Mouse (Mus musculus) midbrain, embryonic 15.5 days (tissue): ENCODE data around the gene Wdr48. TPM values are rescaled to one million over a fixed set of nuclear protein-coding genes. Genes with fewer than 3 reads are reported as not detected.
A peak's percentile ranks its signal among the peaks of the same experiment; 100 is the strongest.

Experiments
- ATAC-seq: fragments of 200-750 bp; cut with Nextera tagmentation; replicated peaks from 2 replicates; pipeline ENCODE4 v1.8.0; 2017; ENCODE audit warnings: moderate TSS enrichment
- H3K27ac ChIP-seq: fragments of 300-500 bp; sonication (generic); 2 replicates; pipeline ENCODE4 v1.5.1; 2015; ENCODE audit warnings: mild to moderate bottlenecking, inconsistent platforms
- H3K27me3 ChIP-seq: fragments of 300-500 bp; sonication (generic); replicated peaks from 2 replicates; pipeline ENCODE4 v1.6.1; 2015; ENCODE audit warnings: inconsistent platforms
- H3K36me3 ChIP-seq: fragments of 300-500 bp; sonication (generic); replicated peaks from 2 replicates; pipeline ENCODE4 v1.6.1; 2015; ENCODE audit warnings: inconsistent platforms
- H3K4me1 ChIP-seq: fragments of 300-500 bp; sonication (generic); 2 replicates; pipeline ENCODE4 v1.6.1; 2015; ENCODE audit warnings: inconsistent platforms
- H3K4me2 ChIP-seq: fragments of 300-500 bp; sonication (generic); 2 replicates; pipeline ENCODE4 v1.6.1; 2015; ENCODE audit warnings: inconsistent platforms, mild to moderate bottlenecking, moderate library complexity
- H3K4me3 ChIP-seq: fragments of 300-500 bp; sonication (generic); 2 replicates; pipeline ENCODE4 v1.5.1; 2015; ENCODE audit warnings: mild to moderate bottlenecking, inconsistent platforms
- H3K9ac ChIP-seq: fragments of 300-500 bp; sonication (generic); 2 replicates; pipeline ENCODE4 v1.6.1; 2015; ENCODE audit warnings: mild to moderate bottlenecking, inconsistent platforms
- H3K9me3 ChIP-seq: fragments of 300-500 bp; sonication (generic); 2 replicates; pipeline ENCODE4 v1.6.1; 2016; ENCODE audit warnings: inconsistent platforms
- WGBS: fragments of 180-500 bp; shearing (Covaris S2); methylation state at CpG from one replicate; pipeline ENCODE4 v1.1.7; 2015; ENCODE audit warnings: mixed read lengths; 5-methylcytosine and 5-hydroxymethylcytosine counted together
- polyA plus RNA-seq: library from polyadenylated mRNA; unstranded; fragments of >200 nt; fragmentation: Nextera tagmentation; extraction: Ambion mirVana; gene quantifications from 2 replicates; pipeline ENCODE4 v1.2.1, GENCODE M21; 2015

Gene Wdr48
- polyA plus RNA-seq, 1 experiment from 2014 or later: 72.0 TPM

DNA sequence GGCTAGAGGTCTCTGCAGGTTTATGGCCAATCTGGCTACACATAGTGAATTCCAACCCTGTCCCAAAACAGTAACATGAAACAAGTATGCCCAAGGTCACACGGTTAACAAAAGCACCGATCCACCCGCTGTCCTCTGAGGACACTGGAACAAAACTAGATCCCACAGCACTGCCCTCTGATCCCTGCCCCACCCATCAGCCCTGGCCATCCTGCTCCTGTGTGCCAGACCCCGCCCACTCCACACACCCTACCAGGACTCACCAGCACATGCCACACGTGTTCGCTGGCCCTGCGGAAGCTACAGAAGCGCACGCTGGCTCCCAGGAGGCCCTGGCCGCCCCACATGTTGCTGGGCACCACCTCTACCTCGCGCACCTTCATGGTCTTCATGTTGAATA is 37.7 kb downstream of the Wdr48 start:
- WGBS: 87% methylated on average over 12 of the region's 12 CpGs
- no peak for ATAC-seq
- H3K27me3 ChIP-seq: no peaks in the 10 kb centered on the region
- peaks cover 7% of the 10 kb centered on the region; the same call in 1 of the 2 replicates for H3K36me3 ChIP-seq
- H3K4me3 ChIP-seq: no peak overlapping the region
- no peak overlapping the region for H3K4me2 ChIP-seq
- H3K4me1 ChIP-seq: peaks cover 10% of the 10 kb centered on the region
- no peak overlapping the region for H3K9ac ChIP-seq
- H3K27ac ChIP-seq: no peak overlapping the region
- no peaks in the 10 kb centered on the region for H3K9me3 ChIP-seq

DNA sequence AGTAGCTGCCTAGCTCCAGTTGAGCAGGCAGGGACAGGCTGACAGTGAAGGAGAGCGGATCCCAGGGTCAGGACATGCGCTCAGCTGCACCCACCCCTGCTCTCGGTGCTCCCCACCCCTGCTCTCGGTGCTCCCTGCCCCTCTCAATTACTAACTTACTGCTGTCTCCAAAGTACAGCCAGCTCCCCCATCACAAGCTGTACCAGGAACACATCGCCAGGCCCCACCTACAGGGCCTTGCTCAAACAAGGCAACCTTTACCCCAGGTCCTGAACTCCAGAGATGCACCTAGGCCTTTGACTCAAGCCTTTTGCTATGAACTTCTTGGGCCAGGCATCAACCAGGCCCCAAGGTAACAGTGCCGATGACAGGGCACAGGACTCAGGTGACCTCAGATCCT is 39.0 kb downstream of the Wdr48 start:
- peaks cover 15% of the 10 kb centered on the region for H3K4me1 ChIP-seq
- H3K36me3 ChIP-seq: no peaks in the 10 kb centered on the region
- no peak overlapping the region for H3K27ac ChIP-seq
- H3K4me2 ChIP-seq: no peak overlapping the region
- H3K9me3 ChIP-seq: no peaks in the 10 kb centered on the region
- ATAC-seq: no peak
- WGBS: 94% methylated on average over 6 of the region's 6 CpGs
- no peak overlapping the region for H3K9ac ChIP-seq
- H3K27me3 ChIP-seq: no peaks in the 10 kb centered on the region
- H3K4me3 ChIP-seq: no peak overlapping the region

DNA sequence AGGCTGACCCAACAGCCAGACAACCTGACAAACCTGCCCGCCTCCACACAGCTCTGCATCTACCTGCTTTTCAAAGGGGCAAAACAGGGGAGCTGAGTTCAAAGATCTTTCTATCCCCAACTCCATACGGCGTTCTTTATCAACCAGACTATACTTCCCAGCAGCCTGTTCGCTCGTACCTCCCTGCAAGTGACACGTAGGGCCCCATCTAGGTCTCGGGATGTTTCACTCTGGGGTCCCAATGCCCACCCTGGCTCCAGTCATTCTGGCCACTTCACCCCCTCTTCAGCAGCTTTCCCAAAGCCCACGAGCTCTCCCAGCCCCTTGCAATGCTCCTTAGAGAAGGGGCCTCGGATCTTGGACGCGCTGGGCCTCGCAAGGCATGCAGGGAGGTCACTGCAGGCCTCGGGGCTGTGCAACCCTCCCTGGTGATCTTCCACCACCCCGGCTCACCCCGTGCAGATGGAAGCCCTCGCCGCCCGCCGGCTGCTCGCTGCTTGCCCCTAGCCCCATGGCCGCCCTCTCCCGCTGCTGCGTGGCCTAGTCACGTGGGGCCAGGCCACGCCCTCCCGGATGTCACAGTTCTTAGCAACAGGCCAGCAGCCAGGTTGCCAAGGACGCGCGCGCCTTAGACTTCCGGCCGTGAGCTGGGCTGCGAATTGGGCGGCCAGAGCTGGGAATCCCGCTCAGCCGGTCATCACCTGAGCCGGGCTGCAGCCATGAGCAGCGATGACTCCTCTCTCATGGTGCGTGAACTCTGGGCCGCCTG is 42.5 kb downstream of the Wdr48 start, which contains the start of the genes Gorasp1 and Ttc21a:
Gorasp1 (minus strand) TSS at position 561 of the 769 bp plus-strand sequence.
Ttc21a (plus strand) TSS at position 602 of the 769 bp plus-strand sequence.
- H3K36me3 ChIP-seq: no peaks in the 10 kb centered on the region
- H3K4me1 ChIP-seq: peaks cover 15% of the 10 kb centered on the region
- H3K4me3 ChIP-seq: peak within 1 kb of the TSS; percentile 86
- H3K9me3 ChIP-seq: no peaks in the 10 kb centered on the region
- ATAC-seq: peak; percentile 97
- H3K4me2 ChIP-seq: peak within 1 kb of the TSS; percentile 90
- no peaks in the 10 kb centered on the region for H3K27me3 ChIP-seq
- peak within 1 kb of the TSS; percentile 80 for H3K27ac ChIP-seq
- WGBS: 3% methylated on average over 40 of the region's 40 CpGs
- peak within 1 kb of the TSS; percentile 93 for H3K9ac ChIP-seq

DNA sequence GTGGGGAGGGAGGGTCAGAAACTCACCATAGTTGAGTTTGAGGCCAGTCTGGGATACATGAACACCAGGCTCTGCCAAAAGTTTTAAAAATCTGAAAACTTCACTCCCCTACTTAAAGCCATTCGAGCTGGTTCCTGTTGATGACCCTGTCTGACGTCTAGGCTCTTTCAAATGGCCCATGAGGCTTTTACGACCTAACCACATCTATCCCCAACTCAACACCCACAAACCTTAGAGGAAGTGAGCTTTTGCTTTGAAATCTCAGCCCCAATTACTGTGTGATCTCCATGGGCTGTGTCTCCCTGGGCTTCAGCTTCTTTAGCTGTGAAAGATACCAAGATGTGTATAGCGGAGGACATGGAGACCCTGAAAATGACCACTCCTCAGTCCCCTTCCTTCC is 43.8 kb downstream of the Wdr48 start:
- no peak overlapping the region for H3K4me3 ChIP-seq
- no peak overlapping the region; the same call in 1 of the 2 replicates for H3K4me2 ChIP-seq
- no peak overlapping the region for H3K27ac ChIP-seq
- no peaks in the 10 kb centered on the region for H3K36me3 ChIP-seq
- H3K4me1 ChIP-seq: peaks cover 15% of the 10 kb centered on the region
- 83% methylated on average over 4 of the region's 4 CpGs for WGBS
- no peak overlapping the region for H3K9ac ChIP-seq
- no peaks in the 10 kb centered on the region for H3K9me3 ChIP-seq
- no peaks in the 10 kb centered on the region for H3K27me3 ChIP-seq
- ATAC-seq: no peak

DNA sequence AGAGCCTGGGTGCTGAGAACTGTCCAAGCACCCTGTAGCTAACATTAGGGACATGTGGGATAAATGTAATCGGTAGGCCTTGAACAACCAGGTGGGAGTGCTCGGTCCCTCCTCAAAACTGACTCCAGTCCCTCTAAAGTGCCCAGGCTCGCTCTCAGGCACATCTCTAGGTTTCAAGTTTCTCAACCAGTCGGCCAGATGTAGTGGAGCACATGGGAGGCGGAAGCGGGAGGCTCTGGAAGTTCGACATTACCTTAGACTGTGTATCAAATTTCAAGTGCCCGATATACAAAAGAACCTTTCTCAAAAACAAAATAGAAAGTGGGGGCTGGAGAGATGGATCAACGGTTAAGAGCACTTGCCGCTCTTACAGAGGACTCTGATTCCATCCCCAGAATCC is 45.0 kb downstream of the Wdr48 start:
- no peaks in the 10 kb centered on the region for H3K27me3 ChIP-seq
- H3K27ac ChIP-seq: no peak overlapping the region
- no peak overlapping the region for H3K4me3 ChIP-seq
- H3K36me3 ChIP-seq: no peaks in the 10 kb centered on the region
- H3K4me2 ChIP-seq: no peak overlapping the region
- peaks cover 15% of the 10 kb centered on the region for H3K4me1 ChIP-seq
- H3K9ac ChIP-seq: no peak overlapping the region
- no peaks in the 10 kb centered on the region for H3K9me3 ChIP-seq
- ATAC-seq: no peak
- WGBS: 76% methylated on average over 10 of the region's 10 CpGs

DNA sequence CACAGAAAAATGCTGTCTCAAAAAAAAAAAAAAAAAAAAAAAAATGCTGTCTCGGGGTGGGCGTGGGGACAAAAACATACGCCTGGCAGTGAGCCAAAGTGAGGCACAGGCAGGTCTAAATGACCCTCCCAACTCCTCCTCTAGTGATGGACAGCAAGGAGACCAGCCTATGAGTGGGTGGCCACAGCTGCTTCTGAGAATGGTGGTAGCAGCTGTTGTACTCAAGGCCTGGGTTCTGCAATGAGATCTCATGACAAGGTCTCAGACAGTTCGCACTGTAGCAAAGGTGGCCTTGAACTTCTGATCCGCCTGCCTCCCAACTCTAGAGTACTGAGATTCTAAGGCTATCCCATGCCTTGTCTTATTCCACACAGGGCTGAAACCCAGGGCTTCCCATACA is 46.7 kb downstream of the Wdr48 start:
- ATAC-seq: no peak
- H3K36me3 ChIP-seq: no peaks in the 10 kb centered on the region
- H3K27me3 ChIP-seq: no peaks in the 10 kb centered on the region
- H3K4me3 ChIP-seq: no peak overlapping the region
- no peak overlapping the region for H3K4me2 ChIP-seq
- no peak overlapping the region for H3K9ac ChIP-seq
- WGBS: 89% methylated on average over 5 of the region's 5 CpGs
- no peak overlapping the region for H3K27ac ChIP-seq
- peaks cover 11% of the 10 kb centered on the region for H3K4me1 ChIP-seq
- H3K9me3 ChIP-seq: no peaks in the 10 kb centered on the region

DNA sequence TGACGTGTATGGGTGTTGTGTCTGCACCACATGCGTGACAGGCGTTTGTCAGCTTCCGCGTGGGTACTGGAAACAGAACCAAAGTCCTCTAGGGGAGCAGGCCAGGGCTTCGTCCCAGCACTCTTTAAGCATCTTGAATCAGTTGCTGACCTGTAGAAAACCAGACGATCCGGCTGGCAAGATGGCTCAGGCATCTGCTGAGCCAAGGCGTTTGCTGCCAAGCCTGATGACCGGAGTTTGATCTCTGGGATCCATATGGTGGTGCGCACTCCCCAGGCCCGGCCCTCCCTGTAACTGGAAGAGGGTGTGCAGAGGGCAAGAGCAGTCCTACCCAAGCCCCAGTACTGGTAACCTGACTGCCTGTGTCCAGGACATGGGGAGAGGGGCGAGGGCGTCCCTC is 47.2 kb downstream of the Wdr48 start:
- peaks cover 6% of the 10 kb centered on the region for H3K4me1 ChIP-seq
- no peak overlapping the region for H3K4me2 ChIP-seq
- ATAC-seq: no peak
- WGBS: 92% methylated on average over 14 of the region's 14 CpGs
- H3K27me3 ChIP-seq: no peaks in the 10 kb centered on the region
- H3K9ac ChIP-seq: no peak overlapping the region
- H3K36me3 ChIP-seq: no peaks in the 10 kb centered on the region
- no peak overlapping the region for H3K4me3 ChIP-seq
- H3K9me3 ChIP-seq: no peaks in the 10 kb centered on the region
- no peak overlapping the region for H3K27ac ChIP-seq

DNA sequence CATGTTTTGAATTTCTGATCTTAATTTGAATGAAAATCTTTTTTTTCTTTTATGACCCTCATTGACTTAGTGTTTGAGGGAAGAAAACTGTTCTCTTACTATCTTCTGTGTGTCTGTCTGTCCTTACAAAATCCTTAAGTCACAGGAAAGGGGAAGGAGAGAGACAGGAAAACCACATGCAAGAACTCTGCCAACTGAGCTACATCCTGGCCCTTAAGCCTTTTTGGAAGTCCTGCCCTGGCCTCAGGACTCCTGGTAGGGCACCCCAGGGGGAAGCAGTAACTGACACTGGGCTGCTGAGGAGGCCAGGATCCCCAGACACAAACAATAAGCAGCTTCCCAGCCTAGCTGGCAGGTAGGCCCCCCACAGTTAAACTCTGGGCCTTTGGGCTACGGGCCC is 48.6 kb downstream of the Wdr48 start:
- H3K9ac ChIP-seq: no peak overlapping the region
- no peaks in the 10 kb centered on the region for H3K36me3 ChIP-seq
- no peak overlapping the region for H3K27ac ChIP-seq
- no peak for ATAC-seq
- H3K4me3 ChIP-seq: no peak overlapping the region
- 63% methylated on average over 1 of the region's 1 CpGs for WGBS
- no peaks in the 10 kb centered on the region for H3K27me3 ChIP-seq
- H3K4me1 ChIP-seq: no peaks in the 10 kb centered on the region
- no peak overlapping the region for H3K4me2 ChIP-seq
- no peaks in the 10 kb centered on the region for H3K9me3 ChIP-seq

DNA sequence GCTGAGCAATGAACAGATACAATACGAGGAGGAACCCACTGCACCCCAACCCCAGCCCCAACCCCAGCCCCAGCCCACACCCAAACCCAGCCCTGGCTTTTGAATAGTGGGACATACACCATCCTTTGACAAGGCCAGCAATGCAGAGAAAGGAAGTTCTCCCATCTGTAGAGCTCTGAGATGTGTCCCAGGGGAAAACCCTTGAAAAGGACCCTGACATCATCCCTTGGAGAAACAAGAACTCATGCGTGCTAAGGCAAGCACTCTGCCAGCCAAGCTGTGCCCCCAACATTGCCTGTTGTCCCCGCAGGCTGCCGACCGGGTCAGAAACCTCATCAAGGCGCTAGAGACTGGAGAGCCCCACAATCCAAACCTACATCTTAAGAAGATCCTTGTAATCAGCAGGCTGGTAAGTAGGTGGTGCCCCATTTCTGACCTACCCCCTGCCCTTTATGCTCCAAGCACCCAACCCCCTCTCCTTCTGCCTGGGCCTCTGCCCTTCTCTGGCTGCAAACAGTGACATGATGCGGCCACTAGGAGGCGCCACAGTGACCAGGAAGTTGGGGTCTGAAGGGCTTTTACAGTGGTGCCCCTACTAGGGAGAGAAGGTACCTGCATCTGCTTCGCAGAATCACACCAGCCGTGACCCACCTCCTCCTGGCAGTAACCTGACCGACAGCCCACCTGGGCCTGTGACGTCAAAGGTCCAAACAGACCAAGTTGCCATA is 50.7 kb downstream of the Wdr48 start:
- Histone ChIP-seq H3K9ac (no peak overlapping the region), H3K4me2 (no peak overlapping the region), H3K4me1 (no peaks in the 10 kb centered on the region), H3K4me3 (no peak overlapping the region), H3K36me3 (no peaks in the 10 kb centered on the region), H3K27me3 (no peaks in the 10 kb centered on the region), H3K27ac (no peak overlapping the region), H3K9me3 (no peaks in the 10 kb centered on the region)
- no peak for ATAC-seq
- WGBS: 73% methylated on average over 12 of the region's 12 CpGs

DNA sequence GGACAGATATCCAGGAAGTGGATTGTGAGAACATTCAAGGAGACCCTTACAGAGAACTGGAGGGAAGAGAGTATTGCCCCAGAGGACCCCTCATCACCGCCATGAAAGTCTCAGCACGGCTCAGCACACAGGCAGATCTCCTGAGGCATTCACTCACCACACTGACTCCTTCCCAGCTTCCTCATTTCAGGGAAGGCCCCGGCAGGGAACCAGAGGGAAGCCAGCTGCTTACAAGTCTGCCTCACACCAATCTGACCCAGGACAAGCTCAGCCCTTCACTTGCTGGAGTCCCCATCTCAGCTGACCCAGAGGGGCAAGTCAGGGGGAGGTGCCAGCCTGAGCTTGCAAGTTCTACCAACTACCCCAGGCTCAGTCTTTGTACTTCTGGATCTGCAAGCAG is 54.1 kb downstream of the Wdr48 start:
- ATAC-seq: no peak

DNA sequence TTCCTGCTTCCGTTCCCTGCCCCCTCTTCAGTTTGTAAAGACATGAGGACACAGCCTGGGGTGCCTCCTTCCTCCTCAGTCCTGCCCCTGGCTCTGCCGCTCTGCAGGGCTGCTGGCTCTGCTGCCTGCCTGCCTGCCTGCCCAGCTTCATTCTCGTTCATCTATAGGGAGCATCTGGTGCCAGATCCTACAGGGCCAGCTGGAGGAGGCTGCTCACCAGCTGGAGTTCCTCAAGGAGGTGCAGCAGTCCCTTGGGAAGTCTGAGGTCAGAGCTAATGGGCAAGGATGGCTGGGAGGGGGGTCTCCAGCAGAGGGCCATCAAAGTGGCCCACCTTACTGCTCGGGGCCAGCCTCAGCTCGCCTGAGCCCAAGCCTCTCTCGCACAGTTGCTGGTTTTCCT is 55.8 kb downstream of the Wdr48 start:
- Histone ChIP-seq H3K4me1 (no peaks in the 10 kb centered on the region), H3K27ac (no peak overlapping the region), H3K9me3 (no peaks in the 10 kb centered on the region), H3K4me2 (no peak overlapping the region), H3K36me3 (no peaks in the 10 kb centered on the region), H3K4me3 (no peak overlapping the region), H3K27me3 (no peaks in the 10 kb centered on the region), H3K9ac (no peak overlapping the region)
- ATAC-seq: no peak
- WGBS: 51% methylated on average over 6 of the region's 6 CpGs

More for the DNA sequence above, 54.1 kb downstream of the Wdr48 start:
- H3K4me3 ChIP-seq: no peak overlapping the region
- WGBS: 57% methylated on average over 3 of the region's 3 CpGs
- H3K27me3 ChIP-seq: no peaks in the 10 kb centered on the region
- no peaks in the 10 kb centered on the region for H3K36me3 ChIP-seq
- H3K9ac ChIP-seq: no peak overlapping the region
- H3K9me3 ChIP-seq: no peaks in the 10 kb centered on the region
- no peaks in the 10 kb centered on the region for H3K4me1 ChIP-seq
- no peak overlapping the region for H3K27ac ChIP-seq
- H3K4me2 ChIP-seq: no peak overlapping the region

DNA sequence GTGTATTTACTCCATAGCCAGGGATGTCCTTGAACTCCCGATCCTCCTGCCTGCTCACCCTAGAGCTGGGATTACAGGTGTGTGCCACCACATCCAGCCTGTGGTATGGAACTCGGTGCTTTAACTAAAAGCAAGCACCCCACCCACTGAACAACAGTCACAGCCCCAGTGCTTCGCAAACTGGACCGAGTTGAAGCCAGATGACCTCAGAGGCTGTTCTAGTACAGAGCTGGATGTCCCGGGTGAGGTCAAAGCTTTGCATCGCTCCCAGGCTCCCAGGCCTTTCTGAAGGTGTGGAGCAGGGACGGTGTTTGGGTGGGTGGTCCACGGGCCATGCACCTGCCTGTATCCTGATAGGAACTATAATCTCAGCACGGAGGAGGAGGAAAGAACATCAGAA is 56.7 kb downstream of the Wdr48 start:
- no peak overlapping the region for H3K4me3 ChIP-seq

More for the DNA sequence above, 56.7 kb downstream of the Wdr48 start:
- Histone ChIP-seq H3K27ac (no peak overlapping the region), H3K9me3 (no peaks in the 10 kb centered on the region), H3K4me1 (no peaks in the 10 kb centered on the region), H3K27me3 (no peaks in the 10 kb centered on the region), H3K9ac (no peak overlapping the region), H3K4me2 (no peak overlapping the region), H3K36me3 (no peaks in the 10 kb centered on the region)
- 90% methylated on average over 9 of the region's 9 CpGs for WGBS
- no peak for ATAC-seq
